Mouse (Mus musculus) myocyte (in vitro differentiated cells): ENCODE data around the gene Gata2. TPM values are rescaled to one million over a fixed set of nuclear protein-coding genes. Genes with fewer than 3 reads are reported as not detected.
"Not testable (repeated sequence)": the region's sequence is repeated elsewhere in the genome, so short reads cannot be mapped to it uniquely, and the experiment has no call there.

Experiments
- H3K27me3 ChIP-seq: one replicate; pipeline ENCODE4 v1.6.1; 2011; ENCODE audit not compliant: control insufficient read depth, insufficient read depth, insufficient read length
- H3K36me3 ChIP-seq: one replicate; pipeline ENCODE4 v1.6.1; 2011; ENCODE audit not compliant: control insufficient read depth, insufficient read depth
- H3K4me2 ChIP-seq: one replicate; pipeline ENCODE4 v1.6.1; 2011; ENCODE audit warnings: low read depth, control low read depth
- H3K4me3 ChIP-seq: one replicate; pipeline ENCODE4 v1.5.1; 2011; ENCODE audit warnings: mild to moderate bottlenecking, control low read depth, moderate library complexity
- H3K79me2 ChIP-seq: one replicate; pipeline ENCODE4 v1.6.1; 2011; ENCODE audit not compliant: control insufficient read depth, insufficient read depth
- H3ac ChIP-seq: one replicate; pipeline ENCODE4 v1.6.1; 2011; ENCODE audit not compliant: control insufficient read depth, insufficient read length
- CEBPB ChIP-seq: IDR thresholded peaks from 2 replicates; pipeline ENCODE4 v1.6.1; 2011; ENCODE audit warnings: mild to moderate bottlenecking, moderate library complexity; ENCODE audit not compliant: poor library complexity, insufficient read depth, severe bottlenecking
- E2F4 ChIP-seq: IDR thresholded peaks from one replicate; pipeline ENCODE4 v1.6.1; 2011; ENCODE audit warnings: mild to moderate bottlenecking, control low read depth, moderate library complexity; ENCODE audit not compliant: insufficient read depth
- MAX ChIP-seq: IDR thresholded peaks from one replicate; pipeline ENCODE4 v1.6.1; 2011; ENCODE audit warnings: low read depth, mild to moderate bottlenecking, control low read depth
- MYOD1 ChIP-seq, 3 experiments: IDR thresholded peaks; one replicate each; pipeline ENCODE4 v1.6.1; 2011; ENCODE audit warnings: control low read depth in 2 of 3, low read depth in 2 of 3, mild to moderate bottlenecking in 2 of 3, moderate library complexity in 1 of 3; ENCODE audit not compliant: insufficient read length in 2 of 3, control insufficient read depth in 1 of 3
- MYOG ChIP-seq, 3 experiments: IDR thresholded peaks; one replicate each; pipeline ENCODE4 v1.6.1; 2011; ENCODE audit warnings: control low read depth in 2 of 3, low read depth in 2 of 3, mild to moderate bottlenecking in 2 of 3; ENCODE audit not compliant: insufficient read length in 2 of 3, control insufficient read depth in 1 of 3, insufficient read depth in 1 of 3
- POLR2A ChIP-seq: IDR thresholded peaks from one replicate; pipeline ENCODE4 v1.6.1; 2011; ENCODE audit warnings: low read depth, mild to moderate bottlenecking, control low read depth, moderate library complexity; ENCODE audit not compliant: insufficient read length
- POLR2AphosphoS2 ChIP-seq: IDR thresholded peaks from one replicate; pipeline ENCODE4 v1.6.1; 2011; ENCODE audit warnings: low read depth, control low read depth; ENCODE audit not compliant: insufficient read length
- REST ChIP-seq: IDR thresholded peaks from one replicate; pipeline ENCODE4 v1.6.1; 2011; ENCODE audit warnings: mild to moderate bottlenecking, control low read depth, moderate library complexity; ENCODE audit not compliant: insufficient read depth, insufficient read length
- SRF ChIP-seq: IDR thresholded peaks from one replicate; pipeline ENCODE4 v1.6.1; 2011; ENCODE audit warnings: low read depth; ENCODE audit not compliant: control insufficient read depth, insufficient read length
- TCF12 ChIP-seq: IDR thresholded peaks from one replicate; pipeline ENCODE4 v1.6.1; 2011; ENCODE audit warnings: mild to moderate bottlenecking, control low read depth; ENCODE audit not compliant: poor library complexity, insufficient read depth, severe bottlenecking
- TCF3 ChIP-seq: IDR thresholded peaks from one replicate; pipeline ENCODE4 v1.6.1; 2011; ENCODE audit warnings: low read depth, control low read depth; ENCODE audit not compliant: insufficient read length
- USF1 ChIP-seq: IDR thresholded peaks from one replicate; pipeline ENCODE4 v1.6.1; 2011; ENCODE audit warnings: low read depth, mild to moderate bottlenecking, control low read depth, moderate library complexity
- polyA plus RNA-seq: library from polyadenylated mRNA; unstranded; fragments of >200 nt; fragmentation: generic; extraction: Trizol; gene quantifications from one replicate; pipeline ENCODE4 v1.2.1, GENCODE M21; 2012; ENCODE audit warnings: missing spikeins

The Gata2 gene
- polyA plus RNA-seq, 1 experiment, result 19.3 TPM

- Histone ChIP-seq H3K79me2 (no peaks in the 10 kb centered on the region), H3K36me3 (no peaks in the 10 kb centered on the region), H3K27me3 (peaks cover 7% of the 10 kb centered on the region), H3ac (no peak overlapping the region), H3K4me2 (no peak overlapping the region), H3K4me3 (no peak overlapping the region)
- no peak for TF ChIP-seq MAX
- no peak for TF ChIP-seq TCF12
- no peak for TF ChIP-seq TCF3
- no peak for TF ChIP-seq CEBPB
- TF ChIP-seq MYOG (IDR thresholded peaks at IDR 0.05; ENCODE audit: control insufficient read depth in 1 of 3, insufficient read depth in 1 of 3, insufficient read length in 2 of 3, low read depth in 2 of 3), result no peak
- TF ChIP-seq E2F4, result no peak
- no peak for TF ChIP-seq SRF
- no peak for TF ChIP-seq USF1
- no peak for TF ChIP-seq POLR2AphosphoS2
- no peak for TF ChIP-seq MYOD1 (IDR thresholded peaks at IDR 0.05; ENCODE audit: control insufficient read depth in 1 of 3, insufficient read length in 2 of 3, low read depth in 2 of 3)
- TF ChIP-seq POLR2A, result no peak
- no peak for TF ChIP-seq REST
Observed at GRCm38 (mm10) chr6:88152127-88152705, 41.5 kb upstream of the Gata2 start.

GRCm38 (mm10) chr6:88152979-88153378, 40.7 kb upstream of the Gata2 start:
- H3K36me3 ChIP-seq, result no peaks in the 10 kb centered on the region
- TF ChIP-seq SRF (no peak), MAX (no peak)
- H3K4me2 ChIP-seq, result no peak overlapping the region
- no peak overlapping the region for H3K4me3 ChIP-seq
- no peaks in the 10 kb centered on the region for H3K79me2 ChIP-seq
- peaks cover 7% of the 10 kb centered on the region for H3K27me3 ChIP-seq
- no peak overlapping the region for H3ac ChIP-seq

DNA sequence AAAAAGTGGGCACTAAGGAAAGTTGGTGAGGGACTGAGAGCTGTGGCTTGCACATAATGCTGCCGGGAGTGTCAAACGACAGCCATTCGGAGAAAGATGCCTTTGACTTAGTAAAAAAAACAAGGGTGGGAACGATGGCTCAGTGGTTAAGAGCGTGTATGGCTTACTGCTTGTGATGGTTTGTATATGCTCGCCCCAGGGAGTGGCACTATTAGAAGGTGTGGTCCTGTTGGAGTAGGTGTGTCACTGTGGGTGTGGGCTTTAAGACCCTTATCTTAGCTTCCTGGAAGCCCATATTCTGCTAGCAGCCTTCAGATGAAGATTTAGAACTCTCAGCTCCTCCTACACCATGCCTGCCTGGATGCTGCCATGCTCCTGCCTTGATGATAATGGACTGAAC, 38.1 kb upstream of the Gata2 start:
- H3K79me2 ChIP-seq, H3K4me2 ChIP-seq, H3K4me3 ChIP-seq, H3K36me3 ChIP-seq, H3ac ChIP-seq: not testable (repeated sequence)
- peaks cover 15% of the 10 kb centered on the region for H3K27me3 ChIP-seq

GRCm38 (mm10) chr6:88158790-88159189, 34.9 kb upstream of the Gata2 start:
- H3K4me3 ChIP-seq, result no peak overlapping the region
- H3K27me3 ChIP-seq, result peaks cover 14% of the 10 kb centered on the region
- H3K79me2 ChIP-seq, result no peaks in the 10 kb centered on the region
- no peak overlapping the region for H3K4me2 ChIP-seq
- H3K36me3 ChIP-seq, result no peaks in the 10 kb centered on the region
- TF ChIP-seq MYOD1 (IDR thresholded peaks at IDR 0.05; ENCODE audit: control insufficient read depth in 1 of 3, insufficient read length in 2 of 3, low read depth in 2 of 3) (no peak), MAX (no peak), POLR2A (no peak), POLR2AphosphoS2 (no peak), USF1 (no peak), MYOG (IDR thresholded peaks at IDR 0.05; ENCODE audit: control insufficient read depth in 1 of 3, insufficient read depth in 1 of 3, insufficient read length in 2 of 3, low read depth in 2 of 3) (no peak), CEBPB (no peak), SRF (no peak), REST (no peak), E2F4 (no peak), TCF12 (no peak), TCF3 (no peak)
- no peak overlapping the region for H3ac ChIP-seq

DNA sequence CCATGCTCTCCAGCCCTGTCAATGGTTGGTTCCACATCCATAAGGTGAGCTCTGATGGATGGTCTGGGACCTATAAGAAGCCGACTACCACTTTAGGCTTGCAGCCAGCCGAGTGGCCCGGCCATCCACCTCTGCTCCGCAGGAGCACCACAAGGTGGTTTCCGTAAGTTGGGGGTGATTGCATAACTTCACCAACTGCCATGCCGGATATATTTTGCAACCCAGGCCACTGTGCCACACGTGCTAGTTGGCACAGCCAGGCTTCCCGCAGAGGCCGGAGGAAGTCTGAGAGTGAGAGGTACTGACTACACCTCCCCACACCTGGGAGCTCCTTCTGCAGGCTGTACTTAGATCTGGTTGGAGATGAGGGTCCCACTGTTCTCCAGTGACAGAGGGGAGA, 27.6 kb upstream of the Gata2 start:
- H3K79me2 ChIP-seq, result no peaks in the 10 kb centered on the region
- TF ChIP-seq CEBPB (no peak), SRF (no peak), TCF12 (no peak), MAX (no peak), POLR2A (no peak), POLR2AphosphoS2 (no peak), REST (no peak), TCF3 (no peak)
- H3K4me3 ChIP-seq, result no peak overlapping the region
- no peaks in the 10 kb centered on the region for H3K36me3 ChIP-seq
- H3ac ChIP-seq, result no peak overlapping the region
- no peaks in the 10 kb centered on the region for H3K27me3 ChIP-seq
- no peak overlapping the region for H3K4me2 ChIP-seq
